Mouse (Mus musculus): ENCODE results near the gene 2610028H24Rik.

The 2610028H24Rik gene

DNA sequence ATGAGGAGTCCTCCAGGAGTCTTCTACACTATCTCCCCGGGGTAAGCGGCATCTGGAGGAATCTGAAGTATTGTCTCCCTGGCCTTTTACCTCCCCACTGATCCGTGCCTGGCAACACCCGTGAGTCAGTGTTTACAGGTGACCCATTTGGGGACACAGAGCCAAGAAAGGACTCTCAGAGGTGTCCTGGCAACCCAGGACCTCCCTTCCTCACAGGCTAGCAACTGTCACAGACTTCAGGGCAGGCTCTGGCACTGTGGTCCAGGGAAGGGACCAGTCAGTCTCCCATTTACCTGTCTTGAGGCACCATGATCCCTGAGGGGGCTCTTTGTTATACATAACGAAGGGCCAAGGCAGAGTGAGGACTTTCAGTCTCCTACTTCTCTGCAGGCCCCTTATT is at the start of gene 2610028H24Rik:
Gene 2610028H24Rik, plus strand, starts transcription at position 231 of the 400 bp plus-strand sequence.
- no peak for DNase-seq (ENCODE audit: low read depth)

DNA sequence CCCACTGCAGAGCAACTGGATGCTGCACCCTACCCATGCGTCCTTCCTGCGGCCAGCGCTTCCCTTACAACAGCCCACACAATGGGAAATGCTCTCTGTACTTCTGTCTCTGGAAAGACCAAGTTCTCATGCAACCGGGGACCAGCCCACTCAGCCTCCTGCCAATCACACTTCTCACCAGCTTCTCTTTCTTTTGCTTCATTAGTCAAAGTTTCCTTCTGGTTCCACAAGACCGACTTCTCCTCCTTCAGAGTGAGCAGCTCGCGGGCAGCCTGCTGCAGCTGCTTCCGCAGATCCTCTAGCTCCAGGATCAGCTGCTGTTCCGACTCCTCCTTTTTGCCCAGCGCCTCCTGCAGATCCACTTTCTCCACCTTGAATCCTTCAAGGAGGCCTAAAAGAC is 40.4 kb upstream of the 2610028H24Rik start:
- DNase-seq (ENCODE audit: low read depth), result no peak

- no peak for DNase-seq (ENCODE audit: low read depth)
Observed at GRCm38 (mm10) chr10:76416811-76417210, 32.1 kb upstream of the 2610028H24Rik start.

GRCm38 (mm10) chr10:76425674-76426073 is 23.2 kb upstream of the 2610028H24Rik start:
- DNase-seq (ENCODE audit: low read depth), result no peak

DNA sequence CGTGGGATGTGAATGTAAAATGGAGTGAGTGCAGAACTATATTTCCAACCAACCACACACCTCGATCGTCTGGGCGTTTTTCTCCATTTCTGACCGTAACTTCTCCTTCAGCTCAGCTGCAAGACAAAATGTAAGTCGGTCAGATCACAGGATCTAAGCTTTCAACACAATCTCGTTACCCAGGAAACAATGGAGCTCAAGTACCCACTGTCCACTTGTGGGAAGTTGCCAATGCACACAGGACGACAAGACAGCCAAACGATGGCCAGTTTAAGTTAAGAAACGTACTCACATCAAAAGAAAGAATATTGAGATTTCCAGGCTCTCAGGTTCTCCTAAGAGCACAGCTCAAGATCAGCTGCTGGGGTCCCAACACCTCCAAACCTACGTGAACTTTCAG is 15.0 kb upstream of the 2610028H24Rik start:
- no peak for DNase-seq (ENCODE audit: low read depth)

DNA sequence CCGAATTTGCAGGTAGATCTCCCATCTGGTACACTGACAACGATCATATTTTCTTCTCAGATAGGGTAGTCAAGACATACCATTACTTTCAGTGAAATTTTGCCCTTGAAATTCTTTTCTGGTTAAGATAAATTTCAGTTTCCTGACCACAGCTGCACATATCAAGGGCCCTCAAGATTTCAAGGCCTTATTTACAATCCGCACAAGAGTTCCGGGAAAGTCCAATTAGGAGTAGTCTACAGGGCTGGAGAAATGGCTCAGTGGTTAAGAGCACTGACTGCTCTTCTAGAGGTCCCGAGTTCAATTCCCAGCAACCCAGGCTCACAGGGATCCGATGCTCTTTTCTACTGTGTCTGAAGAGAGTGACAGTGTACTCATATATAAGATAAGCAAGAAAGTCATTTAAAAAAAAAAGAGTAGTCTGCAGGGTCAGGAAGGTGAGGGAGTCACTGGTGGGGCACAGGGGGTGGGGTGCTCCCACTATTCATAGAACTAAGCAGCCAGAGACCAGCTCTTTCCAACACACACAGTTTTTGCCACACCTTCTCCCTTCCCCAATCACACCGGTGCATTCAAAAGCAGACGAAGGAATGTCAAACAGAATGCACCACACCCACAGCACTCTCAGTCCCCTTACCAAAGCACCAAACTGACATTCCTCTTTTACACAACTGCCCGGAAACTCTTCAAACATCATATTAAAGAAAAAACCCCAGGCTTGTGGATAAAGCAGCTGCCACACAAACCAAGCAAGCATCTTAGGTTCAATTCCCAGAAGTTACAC is 9.6 kb upstream of the 2610028H24Rik start:
- DNase-seq (ENCODE audit: low read depth), result no peak

- DNase-seq (ENCODE audit: low read depth), result no peak
Observed at GRCm38 (mm10) chr10:76440281-76440680, 8.6 kb upstream of the 2610028H24Rik start, which contains the start of gene AC141477.1. Gene AC141477.1 (minus strand): TSS chr10:76440444.

DNA sequence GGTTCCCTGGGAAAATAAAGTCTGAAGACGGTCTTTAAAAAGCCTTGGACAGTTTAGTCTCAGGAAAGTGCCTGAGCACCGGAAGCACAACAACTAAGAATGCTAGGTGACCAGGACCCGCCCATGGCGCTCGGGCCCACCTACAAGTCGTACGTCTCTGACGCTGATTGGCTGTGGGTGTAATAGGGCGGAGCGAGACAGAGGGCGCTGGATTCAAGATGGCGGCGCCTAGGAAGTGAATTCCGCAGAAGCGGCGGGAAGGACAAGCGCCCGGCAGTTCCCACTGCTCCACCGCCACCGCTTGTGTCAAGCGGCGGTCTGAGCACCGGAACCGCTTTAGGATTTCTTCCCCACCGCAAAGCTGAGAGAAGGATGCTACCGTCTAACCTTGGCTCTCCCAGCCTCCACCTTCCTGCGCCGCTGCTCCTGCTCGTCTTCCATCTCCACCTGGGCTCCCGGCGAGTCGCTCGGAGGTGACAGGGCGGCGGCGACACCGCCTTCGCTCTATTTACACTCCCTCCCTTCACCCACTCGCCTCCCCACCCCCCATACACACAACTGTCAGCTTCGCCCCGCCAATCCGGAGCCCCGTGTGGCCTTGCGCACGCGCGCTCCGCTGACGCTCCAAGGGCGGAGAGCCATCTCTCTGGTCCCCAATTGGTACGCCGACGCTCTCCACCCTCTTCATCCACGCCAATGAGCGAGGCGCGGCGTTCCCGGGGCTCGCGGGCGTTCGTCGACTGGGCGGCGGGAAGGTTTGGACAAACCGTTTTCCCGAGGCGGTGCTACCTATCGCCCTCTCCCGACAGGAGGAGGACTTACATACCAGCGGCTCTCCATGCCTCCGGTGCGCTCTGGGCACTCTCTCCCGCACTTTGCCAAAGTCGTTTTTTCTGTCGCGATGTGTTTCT is 6.4 kb upstream of the 2610028H24Rik start, which contains the start of gene Pcnt:
Gene Pcnt, minus strand, starts transcription at position 609 of the 911 bp plus-strand sequence.
- DNase-seq (ENCODE audit: low read depth), result peak; percentile 98

DNA sequence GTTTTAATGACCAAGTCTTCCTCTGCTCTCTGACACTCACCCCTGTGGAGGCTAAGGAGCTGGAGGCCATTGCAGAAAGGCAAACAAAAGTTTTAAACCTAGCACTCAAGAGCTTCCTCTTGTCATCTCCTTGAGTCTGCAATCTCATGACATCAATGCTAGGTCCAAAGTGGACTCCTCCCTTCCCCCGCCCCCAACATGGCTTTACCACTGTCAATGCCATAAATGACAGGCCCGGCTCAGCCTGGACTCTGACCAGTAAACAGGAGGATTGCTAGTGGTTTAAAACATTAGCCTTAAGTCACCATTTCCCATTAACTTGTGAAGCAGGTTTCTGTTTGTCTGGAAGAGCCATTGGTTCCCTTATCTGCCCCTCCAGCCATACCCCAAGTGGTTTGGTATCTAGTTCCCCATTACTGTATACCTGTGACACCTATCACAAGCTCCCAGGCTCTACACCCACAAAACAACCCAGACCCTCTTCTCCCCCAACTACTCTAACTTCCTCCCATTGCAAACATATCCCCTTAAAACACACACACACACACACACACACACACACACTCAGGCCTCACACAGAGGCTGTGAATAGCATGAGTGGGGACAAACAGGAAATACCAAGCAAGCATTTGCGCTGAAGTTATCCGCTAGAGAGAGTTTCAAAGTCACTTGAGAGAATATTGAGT is 2.7 kb upstream of the 2610028H24Rik start:
- no peak for DNase-seq (ENCODE audit: low read depth)

DNA sequence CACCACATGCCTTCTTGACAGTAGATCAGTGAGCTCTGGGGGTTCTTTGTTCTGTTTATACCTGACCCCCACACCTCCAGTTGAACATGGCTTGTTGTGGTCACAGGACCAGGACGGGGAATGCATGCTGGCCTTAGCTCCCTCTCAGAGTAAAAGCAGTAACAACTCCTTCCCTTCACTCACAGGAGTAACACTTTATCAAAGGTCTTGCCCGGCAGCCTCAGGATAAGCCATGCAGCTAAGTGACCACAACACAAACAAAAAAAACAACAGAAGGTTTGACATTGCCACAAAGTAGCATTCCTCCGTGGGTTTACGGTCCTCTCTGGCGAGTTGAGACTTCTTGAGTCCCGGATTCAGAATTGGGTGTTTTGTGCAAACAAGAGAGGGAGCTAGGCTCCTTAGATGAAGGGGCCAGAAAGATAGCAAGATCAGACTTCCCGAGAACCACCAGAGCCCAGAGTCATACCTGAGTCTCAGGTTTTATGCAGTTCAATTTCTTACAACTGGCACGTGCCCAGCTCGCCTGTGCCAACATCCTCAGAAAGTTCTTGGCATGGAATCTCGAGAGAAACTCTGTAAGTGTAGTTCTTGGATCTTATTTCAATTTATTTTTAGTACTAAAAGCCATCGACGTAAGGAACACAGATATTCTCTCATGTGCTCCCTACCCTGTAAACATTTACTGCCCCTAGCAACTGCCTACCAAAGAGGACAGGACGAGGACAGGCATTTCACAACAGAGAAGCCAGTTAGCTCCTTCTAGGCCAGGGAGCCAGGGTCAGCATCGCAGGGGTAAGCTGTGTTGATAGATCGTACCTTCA is 1.3 kb upstream of the 2610028H24Rik start:
- no peak for DNase-seq (ENCODE audit: low read depth)

DNA sequence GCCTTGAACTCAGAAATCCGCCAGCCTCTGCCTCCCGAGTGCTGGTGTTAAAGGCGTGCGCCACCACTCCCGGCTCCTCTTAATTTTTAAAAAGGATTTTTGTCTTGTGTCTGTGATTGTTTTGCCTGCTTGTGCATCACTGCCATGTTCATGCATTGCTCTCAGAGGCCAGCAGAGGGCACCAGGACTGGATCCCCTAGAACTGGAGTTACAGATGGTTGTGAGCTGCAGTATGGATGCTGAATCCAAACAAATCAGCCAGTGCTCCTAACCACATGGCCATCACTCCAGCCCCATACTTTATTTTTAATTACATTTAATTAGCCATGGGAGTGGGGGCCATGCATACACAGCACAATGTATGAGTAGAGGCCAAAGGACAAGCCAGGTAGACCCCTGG is 6.4 kb downstream of the 2610028H24Rik start:
- DNase-seq (ENCODE audit: low read depth), result no peak

- DNase-seq (ENCODE audit: low read depth), result no peak
Observed at GRCm38 (mm10) chr10:76461255-76461654, 12.4 kb downstream of the 2610028H24Rik start.

GRCm38 (mm10) chr10:76462312-76462711 is 13.4 kb downstream of the 2610028H24Rik start:
- no peak for DNase-seq (ENCODE audit: low read depth)

DNA sequence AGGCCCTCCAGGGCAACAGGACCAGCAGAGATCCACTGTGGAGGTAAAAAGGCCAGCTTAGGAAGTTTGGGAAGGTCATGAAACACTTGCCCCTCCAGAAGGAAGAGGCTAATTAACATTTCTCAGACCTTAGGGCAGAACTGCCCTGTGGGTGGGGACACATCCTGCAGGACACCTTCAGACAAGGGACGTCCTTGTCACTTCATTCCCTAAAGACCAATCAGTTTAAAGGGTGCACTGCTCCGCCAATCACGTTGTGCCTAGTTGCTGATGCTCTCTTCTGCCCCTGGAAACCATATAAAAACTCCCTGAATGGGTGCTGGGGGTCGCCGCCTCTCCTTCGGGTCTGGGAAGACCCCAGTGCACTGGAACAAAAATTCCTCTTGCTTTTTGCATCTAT is 13.8 kb downstream of the 2610028H24Rik start:
- DNase-seq (ENCODE audit: low read depth), result no peak

GRCm38 (mm10) chr10:76468203-76469162 is 19.6 kb downstream of the 2610028H24Rik start, which contains the start of the genes Mcm3ap and Ybey:
Gene Mcm3ap (plus strand): TSS chr10:76468927.
Gene Ybey (minus strand): TSS chr10:76469114.
- DNase-seq (ENCODE audit: low read depth), result peak; percentile 84

- DNase-seq (ENCODE audit: low read depth), result no peak
Observed at GRCm38 (mm10) chr10:76473759-76474158, 24.9 kb downstream of the 2610028H24Rik start.

DNA sequence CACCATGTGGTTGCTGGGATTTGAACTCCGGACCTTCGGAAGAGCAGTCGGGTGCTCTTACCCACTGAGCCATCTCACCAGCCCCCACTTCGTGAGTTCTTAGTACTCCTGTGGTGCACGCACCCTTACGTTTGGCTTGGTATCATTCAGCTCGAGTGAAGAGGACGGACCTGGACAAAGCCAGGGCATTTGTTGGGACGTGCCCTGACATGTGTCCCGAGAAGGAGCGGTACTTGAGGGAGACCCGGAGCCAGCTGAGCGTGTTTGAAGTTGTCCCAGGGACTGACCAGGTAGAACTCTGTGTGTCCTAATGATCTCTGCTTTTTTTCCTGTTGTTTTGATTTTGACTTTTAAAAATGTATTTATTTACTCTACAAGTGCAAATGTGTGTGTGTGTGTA is 32.0 kb downstream of the 2610028H24Rik start:
- no peak for DNase-seq (ENCODE audit: low read depth)

GRCm38 (mm10) chr10:76481480-76481879 is 32.6 kb downstream of the 2610028H24Rik start:
- no peak for DNase-seq (ENCODE audit: low read depth)

GRCm38 (mm10) chr10:76486302-76486701 is 37.4 kb downstream of the 2610028H24Rik start:
- no peak for DNase-seq (ENCODE audit: low read depth)

- no peak for DNase-seq (ENCODE audit: low read depth)
Observed at GRCm38 (mm10) chr10:76488265-76488664, 39.4 kb downstream of the 2610028H24Rik start.

All from c-Kit-positive CD71-positive TER-119-negative erythroid progenitor cells, embryonic 14.5 days (primary cell).